Mouse (Mus musculus) CH12.LX (cell line): Measurements from ENCODE around the gene Ehd1. TPM values are rescaled to one million over a fixed set of nuclear protein-coding genes. Genes with fewer than 3 reads are reported as not detected.

Source experiments
- DNase-seq: peaks from one replicate; pipeline ENCODE4 v3.0.0-alpha.2; 2013; ENCODE audit errors: extremely low read depth
- H3K27ac ChIP-seq: 2 replicates; pipeline ENCODE4 v1.5.1; 2012; ENCODE audit warnings: low read depth, mild to moderate bottlenecking, control low read depth, moderate library complexity; ENCODE audit not compliant: insufficient read depth
- H3K27me3 ChIP-seq: replicated peaks from 2 replicates; pipeline ENCODE3; 2012; ENCODE audit warnings: inconsistent platforms
- H3K36me3 ChIP-seq, 2 experiments: replicated peaks in 1 of 2; 2 replicates each; pipeline versions ENCODE3 to v1.6.1; 2012; ENCODE audit warnings: inconsistent platforms in 1 of 2, low read length in 1 of 2, mild to moderate bottlenecking in 1 of 2, mixed read lengths in 1 of 2, moderate library complexity in 1 of 2; ENCODE audit not compliant: control insufficient read depth in 1 of 2, insufficient read depth in 1 of 2
- H3K4me1 ChIP-seq, 2 experiments: 2 replicates each; pipeline ENCODE4 v1.6.1; 2012; ENCODE audit warnings: inconsistent platforms in 1 of 2, moderate library complexity in 1 of 2; ENCODE audit not compliant: insufficient read depth in 2 of 2, control insufficient read depth in 1 of 2
- H3K4me2 ChIP-seq: 2 replicates; pipeline ENCODE4 v1.6.1; 2012; ENCODE audit warnings: low read depth, mild to moderate bottlenecking, control low read depth; ENCODE audit not compliant: poor library complexity, insufficient read depth, severe bottlenecking
- H3K4me3 ChIP-seq, 3 experiments: fragments of 150-350 bp in 1 of 3; sonication (generic) in 1 of 3; replicated peaks in 1 of 3; 2 replicates each; pipeline versions ENCODE3 to v1.5.1; 2011 to 2012; ENCODE audit warnings: low read depth in 2 of 3, low read length in 2 of 3, mild to moderate bottlenecking in 2 of 3, moderate library complexity in 2 of 3, control low read depth in 1 of 3, improper control_type of control experiment in 1 of 3, inconsistent platforms in 1 of 3, mixed read lengths in 1 of 3; ENCODE audit not compliant: poor library complexity in 1 of 3
- H3K79me2 ChIP-seq: replicated peaks from 2 replicates; pipeline ENCODE4 v1.6.1; 2012; ENCODE audit warnings: mild to moderate bottlenecking, moderate library complexity; ENCODE audit not compliant: control insufficient read depth, poor library complexity, insufficient read depth, severe bottlenecking; ENCODE audit errors: extremely low read depth
- H3K9ac ChIP-seq: 2 replicates; pipeline ENCODE4 v1.6.1; 2012; ENCODE audit warnings: low read depth, mild to moderate bottlenecking, control low read depth, moderate library complexity; ENCODE audit not compliant: insufficient read depth
- H3K9me3 ChIP-seq: replicated peaks from 2 replicates; pipeline ENCODE3; 2012; ENCODE audit warnings: low read length, inconsistent platforms, mixed read lengths
- CHD1 ChIP-seq: IDR thresholded peaks from 2 replicates; pipeline ENCODE4 v1.6.1; 2012; ENCODE audit warnings: low read depth, low read length, improper control_type of control experiment, inconsistent platforms
- CHD2 ChIP-seq: IDR thresholded peaks from 2 replicates; pipeline ENCODE4 v1.6.1; 2011; ENCODE audit warnings: low read length, improper control_type of control experiment
- E2F4 ChIP-seq: IDR thresholded peaks from 2 replicates; pipeline ENCODE4 v1.6.1; 2011; ENCODE audit warnings: low read depth, low read length, improper control_type of control experiment; ENCODE audit not compliant: insufficient replicate concordance
- ELF1 ChIP-seq: IDR thresholded peaks from 2 replicates; pipeline ENCODE4 v1.6.1; 2014; ENCODE audit warnings: low read depth, mild to moderate bottlenecking, inconsistent platforms, low read length, improper control_type of control experiment
- EP300 ChIP-seq: IDR thresholded peaks from 2 replicates; pipeline ENCODE4 v1.6.1; 2011; ENCODE audit warnings: low read length, improper control_type of control experiment
- ETS1 ChIP-seq: conservative IDR thresholded peaks from 2 replicates; pipeline ENCODE4 v1.6.1; 2012; ENCODE audit warnings: low read depth, mild to moderate bottlenecking, inconsistent platforms, low read length, improper control_type of control experiment, moderate library complexity
- IRF4 ChIP-seq: IDR thresholded peaks from 2 replicates; pipeline ENCODE4 v1.6.1; 2014; ENCODE audit warnings: low read depth, mild to moderate bottlenecking, inconsistent platforms, low read length, improper control_type of control experiment
- JUND ChIP-seq: conservative IDR thresholded peaks from 2 replicates; pipeline ENCODE4 v1.6.1; 2011; ENCODE audit warnings: low read depth, low read length, improper control_type of control experiment
- MAFK ChIP-seq: IDR thresholded peaks from 2 replicates; pipeline ENCODE4 v1.6.1; 2011; ENCODE audit warnings: low read length, improper control_type of control experiment; ENCODE audit not compliant: insufficient replicate concordance
- MAX ChIP-seq: IDR thresholded peaks from 2 replicates; pipeline ENCODE4 v1.6.1; 2011; ENCODE audit warnings: low read length, improper control_type of control experiment
- MYC ChIP-seq: IDR thresholded peaks from 2 replicates; pipeline ENCODE4 v1.6.1; 2011; ENCODE audit warnings: low read depth, mild to moderate bottlenecking, improper control_type of control experiment, low read length
- PAX5 ChIP-seq: IDR thresholded peaks from 2 replicates; pipeline ENCODE4 v1.6.1; 2012; ENCODE audit warnings: low read length, inconsistent platforms, mixed read lengths
- POLR2AphosphoS2 ChIP-seq: IDR thresholded peaks from 2 replicates; pipeline ENCODE4 v1.6.1; 2011; ENCODE audit warnings: low read depth, low read length, improper control_type of control experiment
- RAD21 ChIP-seq: IDR thresholded peaks from 2 replicates; pipeline ENCODE4 v1.6.1; 2011; ENCODE audit warnings: low read depth, mild to moderate bottlenecking, low read length, improper control_type of control experiment, moderate library complexity
- SIN3A ChIP-seq: IDR thresholded peaks from 2 replicates; pipeline ENCODE4 v1.6.1; 2012; ENCODE audit warnings: low read length, improper control_type of control experiment, inconsistent platforms
- SMC3 ChIP-seq: IDR thresholded peaks from 2 replicates; pipeline ENCODE4 v1.6.1; 2011; ENCODE audit warnings: low read depth, low read length, improper control_type of control experiment
- TBP ChIP-seq: conservative IDR thresholded peaks from 2 replicates; pipeline ENCODE4 v1.6.1; 2011; ENCODE audit warnings: low read depth, low read length, improper control_type of control experiment
- TCF12 ChIP-seq: IDR thresholded peaks from 2 replicates; pipeline ENCODE4 v1.6.1; 2014; ENCODE audit warnings: low read depth, mild to moderate bottlenecking, inconsistent platforms, low read length, improper control_type of control experiment
- USF2 ChIP-seq: conservative IDR thresholded peaks from 2 replicates; pipeline ENCODE4 v1.6.1; 2011; ENCODE audit warnings: low read depth, low read length, improper control_type of control experiment
- ZKSCAN1 ChIP-seq: IDR thresholded peaks from 2 replicates; pipeline ENCODE4 v1.6.1; 2012; ENCODE audit warnings: low read depth, inconsistent platforms, low read length, improper control_type of control experiment, borderline replicate concordance
- ZMIZ1 ChIP-seq: IDR thresholded peaks from 2 replicates; pipeline ENCODE4 v1.6.1; 2012; ENCODE audit warnings: low read depth, mild to moderate bottlenecking, inconsistent platforms, low read length, improper control_type of control experiment
- ZNF384 ChIP-seq: IDR thresholded peaks from 2 replicates; pipeline ENCODE4 v1.6.1; 2012; ENCODE audit warnings: low read depth, low read length, improper control_type of control experiment, inconsistent platforms
- dilution Hi-C: fragments of 300-500 bp; cut with MboI; formaldehyde crosslinking; loops from 2 replicates; pipeline ENCODE4 v1.14.3; 2020; ENCODE audit warnings: low sequenced_read_pairs; ENCODE audit not compliant: extremely low pct_unique_long_range_greater_than_20kb, extremely low pct_ligation_motif_present
- in situ Hi-C: fragments of 300-500 bp; cut with MboI; formaldehyde crosslinking; loops from 3 replicates; pipeline ENCODE4 v1.14.3; 2019; ENCODE audit warnings: low sequenced_read_pairs, low pct_ligation_motif_present, low pct_unique_long_range_greater_than_20kb, mixed read lengths
- polyA plus RNA-seq: library from polyadenylated mRNA; unstranded; fragments of >175 nt; gene quantifications from 2 replicates; pipeline ENCODE4 v1.2.1, GENCODE M21; 2012; ENCODE audit warnings: low read depth; ENCODE audit not compliant: insufficient read length
- total RNA-seq, 2 experiments: library from RNA; depleted of rRNA; stranded (reverse); fragments of 300-350 nt in 1 of 2; fragments of >200 nt in 1 of 2; gene quantifications; 2 replicates each; pipeline ENCODE4 v1.2.3; 2012 to 2014

Gene Ehd1
- total and polyA plus RNA-seq, 3 experiments: 131 to 400 (median 245) TPM

DNA sequence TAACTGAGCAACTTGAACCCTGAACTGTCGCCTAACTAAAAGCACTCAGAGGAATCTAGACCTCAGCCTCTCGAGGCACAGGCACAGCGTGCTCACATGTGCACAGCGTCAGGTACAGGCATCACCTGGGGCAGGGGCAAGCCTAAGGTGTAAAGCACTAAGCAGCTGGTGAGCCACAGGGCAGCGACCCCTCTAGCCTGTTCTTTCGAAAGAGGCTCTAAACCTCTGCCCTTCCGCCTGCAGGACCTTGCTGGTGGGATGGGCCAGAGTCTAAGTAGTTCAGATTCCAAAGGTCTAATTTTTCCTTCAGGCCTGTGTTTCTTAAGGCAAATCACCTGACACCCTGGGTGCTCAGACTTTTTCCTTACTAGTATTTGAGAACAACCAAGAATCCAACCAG, 4.5 kb upstream of the Ehd1 start:
- Histone ChIP-seq H3K27ac (no peak overlapping the region), H3K4me1 (peaks cover 19 to 56% of the 10 kb centered on the region in 2 experiments), H3K9ac (no peak overlapping the region), H3K27me3 (peaks cover 2% of the 10 kb centered on the region), H3K9me3 (no peaks in the 10 kb centered on the region), H3K4me2 (no peak overlapping the region), H3K79me2 (peaks cover 8% of the 10 kb centered on the region), H3K36me3 (peaks cover 0 to 4% of the 10 kb centered on the region in 2 experiments), H3K4me3 (no peak overlapping the region)
- dilution Hi-C loops: no loop called here
- no peak for DNase-seq
- in situ Hi-C loops: no loop called here
- no peak for TF ChIP-seq ZNF384
- no peak for TF ChIP-seq ZMIZ1
- TF ChIP-seq PAX5: no peak
- no peak for TF ChIP-seq ELF1
- no peak for TF ChIP-seq MYC
- TF ChIP-seq CHD1: no peak
- TF ChIP-seq TBP: no peak
- TF ChIP-seq E2F4: no peak
- no peak for TF ChIP-seq SMC3
- TF ChIP-seq MAX: no peak
- no peak for TF ChIP-seq SIN3A

DNA sequence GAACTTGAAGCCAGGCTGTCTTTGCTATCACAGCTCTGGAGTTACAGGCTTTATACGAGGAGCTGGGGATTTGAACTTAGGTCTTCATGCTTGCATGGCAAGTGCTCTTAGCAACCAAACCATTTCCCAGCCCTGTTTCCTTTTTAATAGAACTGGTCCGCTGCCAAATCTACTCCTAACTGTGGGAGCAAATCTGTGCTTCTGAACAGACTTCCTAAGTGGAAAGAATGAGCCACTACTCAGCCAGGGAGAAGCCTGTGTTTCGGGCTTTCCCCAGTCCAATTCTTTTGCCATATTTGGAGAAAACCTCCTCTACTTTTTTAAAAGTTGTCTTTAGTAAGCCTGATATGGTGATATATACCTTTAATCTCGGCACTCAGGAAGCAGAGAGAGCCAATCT, 3.8 kb upstream of the Ehd1 start:
- TF ChIP-seq JUND (no peak), EP300 (no peak), ELF1 (no peak), IRF4 (no peak), RAD21 (no peak), SIN3A (no peak), ZKSCAN1 (no peak), TCF12 (no peak), PAX5 (no peak), CHD1 (no peak), MAFK (no peak), MAX (no peak), USF2 (no peak), MYC (no peak), ZNF384 (no peak), CHD2 (no peak), POLR2AphosphoS2 (no peak), ETS1 (no peak)
- H3K9ac ChIP-seq: no peak overlapping the region
- in situ Hi-C loops: no loop called here

More for the DNA sequence above, 3.8 kb upstream of the Ehd1 start:
- H3K36me3 ChIP-seq: peaks cover 0 to 4% of the 10 kb centered on the region in 2 experiments
- no peak overlapping the region for H3K4me2 ChIP-seq
- dilution Hi-C loops: no loop called here
- DNase-seq: no peak
- H3K4me1 ChIP-seq: peaks cover 17 to 54% of the 10 kb centered on the region in 2 experiments
- H3K27ac ChIP-seq: no peak overlapping the region
- H3K27me3 ChIP-seq: no peaks in the 10 kb centered on the region
- H3K9me3 ChIP-seq: no peaks in the 10 kb centered on the region
- H3K4me3 ChIP-seq: no peak overlapping the region
- H3K79me2 ChIP-seq: peaks cover 15% of the 10 kb centered on the region
